Mouse (Mus musculus): ENCODE results near the gene Vegfd. TPM values are rescaled to one million over a fixed set of nuclear protein-coding genes. Genes with fewer than 3 reads are reported as not detected.

Vegfd gene
- polyA plus RNA-seq (2014; fragmentation: Nextera tagmentation; extraction: Ambion mirVana) = 4.9 and 5.4 TPM in 2 replicates

- Histone ChIP-seq H3K27ac (replicated peaks; ENCODE audit: low read depth, low read length) (no peak within 1 kb of the TSS), H3K4me1 (ENCODE audit: control insufficient read depth, insufficient read depth, low read length) (no peaks in the 10 kb centered on the region), H3K36me3 (ENCODE audit: control insufficient read depth, insufficient read depth, low read length) (no peaks in the 10 kb centered on the region), H3K27me3 (ENCODE audit: control insufficient read depth, insufficient read depth, low read length) (no peaks in the 10 kb centered on the region), H3K9me3 (ENCODE audit: control insufficient read depth, low read length) (no peaks in the 10 kb centered on the region), H3K4me2 (ENCODE audit: low read depth, severe bottlenecking) (no peak within 1 kb of the TSS), H3K4me3 (ENCODE audit: low read depth, low read length) (no peak within 1 kb of the TSS), H3K9ac (ENCODE audit: low read length) (no peak within 1 kb of the TSS)
- no peak for ATAC-seq (ENCODE audit: insufficient number of reproducible peaks, low FRiP score, low TSS enrichment, low read depth)
- peak; percentile 29 for DNase-seq (ENCODE audit: low spot score)
- WGBS = 33% methylated on average over 3 of the region's 3 CpGs
Observed at GRCm38 (mm10) chrX:164373081-164373480, at the start of gene Vegfd. Gene Vegfd, plus strand, starts transcription at chrX:164373378.

DNA sequence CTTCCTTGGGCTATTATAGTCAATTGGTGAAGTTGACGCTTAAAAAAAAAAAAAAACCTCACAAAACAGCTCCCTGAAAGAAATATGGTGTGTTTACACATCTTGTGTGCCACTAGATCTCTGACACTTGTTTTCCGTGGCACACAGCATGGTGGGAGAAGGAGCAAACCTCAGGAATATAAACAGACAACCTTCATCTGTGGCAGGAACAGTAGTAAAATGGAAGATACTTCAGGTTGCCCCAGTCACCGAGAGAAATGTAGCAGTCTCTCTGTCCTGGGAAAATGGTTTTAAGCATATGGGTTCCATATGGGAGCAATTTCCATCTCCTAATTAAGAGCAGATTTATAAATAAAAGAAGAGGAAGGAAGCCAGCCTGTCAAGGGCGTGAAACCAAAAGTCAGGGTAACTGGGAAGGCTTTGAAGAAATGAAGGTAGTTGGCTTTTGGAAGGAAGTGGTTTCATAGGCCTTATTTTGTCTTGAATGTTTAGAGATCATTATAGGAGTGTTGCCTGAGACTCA, 49.7 kb upstream of the Vegfd start:
- no peak overlapping the region for H3K4me3 ChIP-seq (ENCODE audit: low read depth, low read length)
- no peak overlapping the region for H3K4me2 ChIP-seq (ENCODE audit: low read depth, severe bottlenecking)
- H3K36me3 ChIP-seq (ENCODE audit: control insufficient read depth, insufficient read depth, low read length) = no peaks in the 10 kb centered on the region
- peak; percentile 22 for DNase-seq (ENCODE audit: low spot score)
- H3K27me3 ChIP-seq (ENCODE audit: control insufficient read depth, insufficient read depth, low read length) = 0 out of 2 replicates have a peak, but pooled peaks cover 2% of the 10 kb centered on the region
- H3K9ac ChIP-seq (ENCODE audit: low read length) = no peak overlapping the region
- no peaks in the 10 kb centered on the region for H3K4me1 ChIP-seq (ENCODE audit: control insufficient read depth, insufficient read depth, low read length)
- H3K27ac ChIP-seq (replicated peaks; ENCODE audit: low read depth, low read length) = peak overlapping the region; percentile 50
- 29% methylated on average over 4 of the region's 4 CpGs for WGBS
- peak; percentile 57; the same call in 1 of the 2 replicates for ATAC-seq (ENCODE audit: insufficient number of reproducible peaks, low FRiP score, low TSS enrichment, low read depth)
- H3K9me3 ChIP-seq (ENCODE audit: control insufficient read depth, low read length) = no peaks in the 10 kb centered on the region

- no peaks in the 10 kb centered on the region for H3K27me3 ChIP-seq (ENCODE audit: control insufficient read depth, insufficient read depth, low read length)
- H3K9ac ChIP-seq (ENCODE audit: low read length) = no peak overlapping the region
- WGBS = 90% methylated on average over 2 of the region's 2 CpGs
- H3K36me3 ChIP-seq (ENCODE audit: control insufficient read depth, insufficient read depth, low read length) = no peaks in the 10 kb centered on the region
- no peak overlapping the region for H3K4me3 ChIP-seq (ENCODE audit: low read depth, low read length)
- no peaks in the 10 kb centered on the region for H3K4me1 ChIP-seq (ENCODE audit: control insufficient read depth, insufficient read depth, low read length)
- no peak overlapping the region for H3K27ac ChIP-seq (replicated peaks; ENCODE audit: low read depth, low read length)
- ATAC-seq (ENCODE audit: insufficient number of reproducible peaks, low FRiP score, low TSS enrichment, low read depth) = no peak
- no peak overlapping the region for H3K4me2 ChIP-seq (ENCODE audit: low read depth, severe bottlenecking)
- no peak for DNase-seq (ENCODE audit: low spot score)
- no peaks in the 10 kb centered on the region for H3K9me3 ChIP-seq (ENCODE audit: control insufficient read depth, low read length)
Observed at GRCm38 (mm10) chrX:164330351-164330750, 42.8 kb upstream of the Vegfd start.

DNA sequence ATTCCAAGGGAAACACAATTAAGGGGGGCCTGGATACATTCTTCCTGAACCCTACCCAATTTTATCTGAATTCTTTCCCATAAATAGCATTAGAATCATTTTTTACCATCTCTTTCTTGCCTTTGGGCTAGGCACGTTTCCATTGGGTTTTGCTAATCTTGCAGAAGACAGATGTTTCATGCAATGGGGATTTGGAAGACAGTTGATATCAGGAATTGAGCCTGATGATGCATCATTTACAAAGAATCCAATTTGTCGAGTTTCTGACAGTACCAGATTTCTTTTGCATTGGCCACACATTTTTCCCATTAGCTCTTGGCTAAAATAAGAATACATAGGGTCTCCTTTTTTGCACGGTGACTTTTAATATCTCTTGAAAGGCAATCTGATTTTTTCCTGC, 42.4 kb upstream of the Vegfd start:
- no peaks in the 10 kb centered on the region for H3K9me3 ChIP-seq (ENCODE audit: control insufficient read depth, low read length)
- H3K4me3 ChIP-seq (ENCODE audit: low read depth, low read length) = no peak overlapping the region
- no peak overlapping the region for H3K27ac ChIP-seq (replicated peaks; ENCODE audit: low read depth, low read length)
- ATAC-seq (ENCODE audit: insufficient number of reproducible peaks, low FRiP score, low TSS enrichment, low read depth) (no peak), DNase-seq (ENCODE audit: low spot score) (no peak)
- H3K36me3 ChIP-seq (ENCODE audit: control insufficient read depth, insufficient read depth, low read length) = no peaks in the 10 kb centered on the region
- WGBS = 73% methylated on average over 3 of the region's 3 CpGs
- no peaks in the 10 kb centered on the region for H3K27me3 ChIP-seq (ENCODE audit: control insufficient read depth, insufficient read depth, low read length)
- H3K9ac ChIP-seq (ENCODE audit: low read length) = no peak overlapping the region
- no peak overlapping the region for H3K4me2 ChIP-seq (ENCODE audit: low read depth, severe bottlenecking)
- no peaks in the 10 kb centered on the region for H3K4me1 ChIP-seq (ENCODE audit: control insufficient read depth, insufficient read depth, low read length)

GRCm38 (mm10) chrX:164338591-164338990, 34.6 kb upstream of the Vegfd start:
- no peaks in the 10 kb centered on the region for H3K9me3 ChIP-seq (ENCODE audit: control insufficient read depth, low read length)
- H3K27ac ChIP-seq (replicated peaks; ENCODE audit: low read depth, low read length) = no peak overlapping the region
- no peaks in the 10 kb centered on the region for H3K4me1 ChIP-seq (ENCODE audit: control insufficient read depth, insufficient read depth, low read length)
- H3K36me3 ChIP-seq (ENCODE audit: control insufficient read depth, insufficient read depth, low read length) = no peaks in the 10 kb centered on the region
- 96% methylated on average over 4 of the region's 4 CpGs for WGBS
- no peak overlapping the region for H3K9ac ChIP-seq (ENCODE audit: low read length)
- no peak overlapping the region for H3K4me3 ChIP-seq (ENCODE audit: low read depth, low read length)
- H3K4me2 ChIP-seq (ENCODE audit: low read depth, severe bottlenecking) = no peak overlapping the region
- no peaks in the 10 kb centered on the region for H3K27me3 ChIP-seq (ENCODE audit: control insufficient read depth, insufficient read depth, low read length)
- DNase-seq (ENCODE audit: low spot score) (no peak), ATAC-seq (ENCODE audit: insufficient number of reproducible peaks, low FRiP score, low TSS enrichment, low read depth) (no peak)

- Histone ChIP-seq H3K27ac (replicated peaks; ENCODE audit: low read depth, low read length) (no peak overlapping the region), H3K27me3 (ENCODE audit: control insufficient read depth, insufficient read depth, low read length) (no peaks in the 10 kb centered on the region), H3K9ac (ENCODE audit: low read length) (no peak overlapping the region), H3K4me1 (ENCODE audit: control insufficient read depth, insufficient read depth, low read length) (no peaks in the 10 kb centered on the region), H3K9me3 (ENCODE audit: control insufficient read depth, low read length) (no peaks in the 10 kb centered on the region), H3K36me3 (ENCODE audit: control insufficient read depth, insufficient read depth, low read length) (no peaks in the 10 kb centered on the region), H3K4me3 (ENCODE audit: low read depth, low read length) (no peak overlapping the region), H3K4me2 (ENCODE audit: low read depth, severe bottlenecking) (no peak overlapping the region)
- 94% methylated on average over 4 of the region's 4 CpGs for WGBS
- DNase-seq (ENCODE audit: low spot score) (no peak), ATAC-seq (ENCODE audit: insufficient number of reproducible peaks, low FRiP score, low TSS enrichment, low read depth) (no peak)
Observed at GRCm38 (mm10) chrX:164345359-164345938, 27.7 kb upstream of the Vegfd start.

DNA sequence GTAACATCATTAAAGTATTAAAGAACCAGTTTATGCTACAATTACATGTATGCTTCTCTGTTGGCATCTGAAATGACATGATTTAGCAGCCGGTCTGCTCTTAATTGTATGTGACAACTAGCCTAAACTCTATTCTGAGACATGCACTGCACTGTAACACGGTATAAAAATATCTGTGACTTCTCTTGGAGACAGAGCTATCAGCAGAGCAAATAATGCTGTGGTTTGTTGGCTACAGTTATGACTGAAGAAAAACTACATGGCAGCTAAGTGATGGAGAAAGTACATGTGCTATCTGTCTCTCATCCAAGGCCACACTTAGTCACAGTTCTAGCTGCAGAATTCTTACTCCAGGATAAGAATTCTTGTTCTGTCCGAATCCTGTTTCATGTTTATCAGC, 24.2 kb upstream of the Vegfd start:
- H3K36me3 ChIP-seq (ENCODE audit: control insufficient read depth, insufficient read depth, low read length) = no peaks in the 10 kb centered on the region
- DNase-seq (ENCODE audit: low spot score) (no peak), ATAC-seq (ENCODE audit: insufficient number of reproducible peaks, low FRiP score, low TSS enrichment, low read depth) (no peak)
- no peaks in the 10 kb centered on the region for H3K27me3 ChIP-seq (ENCODE audit: control insufficient read depth, insufficient read depth, low read length)
- WGBS = 79% methylated on average over 3 of the region's 3 CpGs
- no peak overlapping the region for H3K9ac ChIP-seq (ENCODE audit: low read length)
- H3K4me1 ChIP-seq (ENCODE audit: control insufficient read depth, insufficient read depth, low read length) = no peaks in the 10 kb centered on the region
- H3K9me3 ChIP-seq (ENCODE audit: control insufficient read depth, low read length) = no peaks in the 10 kb centered on the region
- no peak overlapping the region for H3K4me3 ChIP-seq (ENCODE audit: low read depth, low read length)
- H3K4me2 ChIP-seq (ENCODE audit: low read depth, severe bottlenecking) = no peak overlapping the region
- no peak overlapping the region for H3K27ac ChIP-seq (replicated peaks; ENCODE audit: low read depth, low read length)

DNA sequence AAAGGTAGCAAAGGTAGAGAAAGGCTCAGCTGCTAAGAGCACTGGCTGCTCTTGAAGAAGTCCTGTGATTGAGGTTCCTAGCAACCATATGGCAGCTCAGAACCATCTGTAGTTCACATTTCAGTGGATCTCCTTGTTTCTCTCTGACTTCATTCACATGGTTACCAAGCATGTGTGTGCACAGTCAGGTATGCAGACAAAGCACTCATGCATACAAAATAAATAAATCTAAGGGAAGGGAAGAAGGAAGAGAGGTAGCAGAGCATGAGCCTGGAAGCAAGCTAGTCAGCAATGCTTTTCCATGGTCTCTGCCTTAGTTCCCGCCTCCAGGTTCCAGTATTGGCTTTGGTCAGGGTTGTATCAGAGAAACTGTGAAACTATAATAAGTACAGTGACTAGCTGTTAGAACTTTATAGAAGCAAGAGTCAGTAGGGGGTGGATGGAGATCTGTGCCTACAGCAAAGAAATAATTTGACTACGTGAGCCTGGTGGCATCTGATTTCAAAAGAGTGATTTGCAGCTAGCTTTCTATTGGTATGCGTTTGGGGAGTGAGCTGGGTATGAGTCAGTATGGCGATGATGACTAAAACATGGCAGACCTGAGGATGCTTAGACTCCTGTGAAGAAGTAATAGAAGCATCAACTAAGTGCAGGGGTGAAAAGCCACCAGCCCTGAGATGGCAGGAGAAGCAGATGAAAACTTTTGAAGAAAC, 7.9 kb upstream of the Vegfd start:
- Histone ChIP-seq H3K4me3 (ENCODE audit: low read depth, low read length) (no peak overlapping the region), H3K9ac (ENCODE audit: low read length) (no peak overlapping the region), H3K9me3 (ENCODE audit: control insufficient read depth, low read length) (no peaks in the 10 kb centered on the region), H3K4me1 (ENCODE audit: control insufficient read depth, insufficient read depth, low read length) (no peaks in the 10 kb centered on the region), H3K27ac (replicated peaks; ENCODE audit: low read depth, low read length) (no peak overlapping the region), H3K27me3 (ENCODE audit: control insufficient read depth, insufficient read depth, low read length) (no peaks in the 10 kb centered on the region), H3K36me3 (ENCODE audit: control insufficient read depth, insufficient read depth, low read length) (no peaks in the 10 kb centered on the region), H3K4me2 (ENCODE audit: low read depth, severe bottlenecking) (no peak overlapping the region)
- ATAC-seq (ENCODE audit: insufficient number of reproducible peaks, low FRiP score, low TSS enrichment, low read depth) (no peak), DNase-seq (ENCODE audit: low spot score) (no peak)
- 76% methylated on average over 4 of the region's 4 CpGs for WGBS
